Mouse (Mus musculus) embryonic facial prominence, embryonic 12.5 days (tissue): ENCODE data around the gene Rpl22l1. TPM values are rescaled to one million over a fixed set of nuclear protein-coding genes. Genes with fewer than 3 reads are reported as not detected.
"Not testable (repeated sequence)": the region's sequence is repeated elsewhere in the genome, so short reads cannot be mapped to it uniquely, and the experiment has no call there.

Source experiments
- ATAC-seq: fragments of 200-750 bp; cut with Nextera tagmentation; 2 replicates; pipeline ENCODE4 v1.8.0; 2017; ENCODE audit not compliant: insufficient number of reproducible peaks, insufficient read depth, low FRiP score, low TSS enrichment
- H3K27ac ChIP-seq: fragments of 300-500 bp; sonication (generic); 2 replicates; pipeline ENCODE4 v1.5.1; 2016; ENCODE audit warnings: mild to moderate bottlenecking
- H3K27me3 ChIP-seq: fragments of 300-500 bp; sonication (generic); 2 replicates; pipeline ENCODE4 v1.6.1; 2016; ENCODE audit warnings: mild to moderate bottlenecking, moderate library complexity
- H3K36me3 ChIP-seq: fragments of 300-500 bp; sonication (generic); 2 replicates; pipeline ENCODE4 v1.6.1; 2016; ENCODE audit warnings: mild to moderate bottlenecking
- H3K4me1 ChIP-seq: fragments of 300-500 bp; sonication (generic); 2 replicates; pipeline ENCODE4 v1.6.1; 2016
- H3K4me2 ChIP-seq: fragments of 300-500 bp; sonication (generic); replicated peaks from 2 replicates; pipeline ENCODE4 v1.6.1; 2016; ENCODE audit warnings: mild to moderate bottlenecking, moderate library complexity
- H3K4me3 ChIP-seq: fragments of 300-500 bp; sonication (generic); 2 replicates; pipeline ENCODE4 v1.5.1; 2016; ENCODE audit warnings: mild to moderate bottlenecking
- H3K9ac ChIP-seq: fragments of 300-500 bp; sonication (generic); 2 replicates; pipeline ENCODE4 v1.6.1; 2016; ENCODE audit warnings: mild to moderate bottlenecking, moderate library complexity
- H3K9me3 ChIP-seq: fragments of 300-500 bp; sonication (generic); 2 replicates; pipeline ENCODE4 v1.6.1; 2016; ENCODE audit warnings: mild to moderate bottlenecking, moderate library complexity
- WGBS: fragments of 180-500 bp; shearing (Covaris S2); methylation state at CpG from one replicate; pipeline ENCODE4 v1.1.7; 2016; 5-methylcytosine and 5-hydroxymethylcytosine counted together
- polyA plus RNA-seq: library from polyadenylated mRNA; unstranded; fragments of >200 nt; fragmentation: Nextera tagmentation; extraction: Ambion mirVana; gene quantifications from 2 replicates; pipeline ENCODE4 v1.2.1, GENCODE M21; 2016

Gene Rpl22l1
- polyA plus RNA-seq, 1 experiment from 2014 or later: 450 TPM

DNA sequence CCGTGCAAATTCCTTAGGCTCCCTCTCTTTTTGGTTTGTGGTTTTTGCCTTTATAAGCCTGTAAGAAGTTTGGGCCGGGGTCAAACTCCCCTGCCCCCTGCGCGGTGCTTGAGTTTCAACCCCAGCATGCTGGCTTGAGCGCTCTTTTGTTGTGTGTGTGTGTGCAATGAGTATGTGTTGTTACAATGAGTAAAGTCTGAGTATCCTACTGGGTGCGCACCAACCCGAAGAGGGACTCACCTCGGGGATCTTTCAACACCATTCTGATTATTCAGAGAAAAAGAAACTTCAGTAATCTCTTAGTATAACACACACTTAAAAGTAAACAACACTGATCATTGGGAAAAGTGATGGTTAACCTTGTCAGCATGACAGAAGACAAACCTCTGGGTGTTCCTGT, 38.0 kb downstream of the Rpl22l1 start:
- Histone ChIP-seq H3K4me1 (no peaks in the 10 kb centered on the region), H3K9me3 (no peaks in the 10 kb centered on the region), H3K27me3 (no peaks in the 10 kb centered on the region), H3K4me2 (no peak overlapping the region), H3K9ac (no peak overlapping the region), H3K36me3 (no peaks in the 10 kb centered on the region), H3K4me3 (no peak overlapping the region), H3K27ac (no peak overlapping the region)
- 66% methylated on average over 8 of the region's 8 CpGs for WGBS
- ATAC-seq: no peak

- ATAC-seq: no peak
- Histone ChIP-seq H3K4me1 (no peaks in the 10 kb centered on the region), H3K27ac (no peak overlapping the region), H3K36me3 (no peaks in the 10 kb centered on the region), H3K4me2 (no peak overlapping the region), H3K27me3 (no peaks in the 10 kb centered on the region), H3K9ac (no peak overlapping the region), H3K9me3 (no peaks in the 10 kb centered on the region), H3K4me3 (no peak overlapping the region)
Observed at GRCm38 (mm10) chr3:28847115-28847514, 41.9 kb downstream of the Rpl22l1 start.

GRCm38 (mm10) chr3:28852174-28852573, 46.9 kb downstream of the Rpl22l1 start:
- H3K9me3 ChIP-seq, H3K4me1 ChIP-seq, ATAC-seq, H3K9ac ChIP-seq, H3K4me3 ChIP-seq, H3K27me3 ChIP-seq, H3K36me3 ChIP-seq, H3K4me2 ChIP-seq, H3K27ac ChIP-seq: not testable (repeated sequence)
- WGBS: 86% methylated on average over 3 of the region's 3 CpGs

Other genes with a start within 250 kb of the Rpl22l1 start
- gene Slc2a2, start 107.5 kb upstream of the Rpl22l1 start, polyA plus RNA-seq: 0.09 and 0.14 TPM in 2 replicates
- 11.1 and 11.3 TPM in 2 replicates for gene Eif5a2, start 24.2 kb upstream of the Rpl22l1 start, polyA plus RNA-seq
- not detected in 2 replicates for gene Gm1527, start 87.2 kb downstream of the Rpl22l1 start, polyA plus RNA-seq